Mouse (Mus musculus): Measurements from ENCODE around the gene Aldh2. TPM values are rescaled to one million over a fixed set of nuclear protein-coding genes. Genes with fewer than 3 reads are reported as not detected.

Gene Aldh2
- polyA plus RNA-seq (2017; shearing (Covaris generic)): 19.2 TPM

DNA sequence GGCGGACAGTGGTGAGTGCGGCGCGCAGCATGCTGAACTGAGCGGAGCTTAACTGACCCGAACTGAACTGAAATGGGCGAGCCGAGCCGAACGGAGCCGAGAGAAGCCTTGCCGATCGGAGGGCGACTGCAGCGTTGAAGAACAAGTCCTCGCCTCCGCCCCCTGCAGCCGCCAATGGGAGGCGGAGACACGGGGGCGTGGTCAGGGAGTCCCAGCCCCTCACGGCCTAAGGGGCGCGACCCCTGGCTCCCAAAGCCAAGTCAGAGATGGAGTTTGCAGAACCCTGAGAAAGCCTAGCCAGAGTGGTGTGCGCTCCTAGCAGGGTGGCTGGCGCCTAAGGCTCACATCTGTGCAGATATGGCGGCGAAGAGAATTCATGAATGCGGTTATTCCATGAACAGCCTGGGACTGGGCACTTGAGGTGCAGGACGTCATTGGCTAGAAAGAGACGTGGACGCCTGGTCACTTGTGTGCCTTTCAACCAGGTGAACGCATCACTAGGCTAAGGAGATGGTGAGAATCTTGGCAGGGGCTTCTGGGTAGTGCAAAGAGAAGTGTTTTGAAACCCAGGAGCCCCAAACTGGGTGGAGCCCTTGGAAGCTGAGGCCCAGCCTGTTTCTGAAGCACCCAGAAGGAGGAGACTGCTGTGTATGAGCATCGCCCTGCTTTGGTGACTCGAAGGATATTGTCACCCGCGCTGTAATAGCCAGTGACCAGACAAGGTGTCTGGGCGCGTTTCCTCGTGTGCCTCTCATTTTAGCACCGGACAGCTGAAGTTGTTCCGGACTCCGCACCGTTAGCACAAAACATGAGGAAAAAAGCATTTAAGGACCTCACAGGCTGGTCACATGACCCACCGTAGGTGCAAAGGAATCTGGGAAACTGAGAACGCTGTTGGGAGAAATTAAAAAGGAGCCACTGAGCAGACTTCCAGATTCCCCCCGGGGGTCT, at the start of gene Aldh2:
Gene Aldh2 (minus strand): TSS at position 374 of the 951 bp plus-strand sequence.

GRCm38 (mm10) chr5:121618592-121619513, 25.2 kb upstream of the Aldh2 start, which contains the start of gene Acad12:
TSS of gene Acad12 (minus strand) at chr5:121618938.

DNA sequence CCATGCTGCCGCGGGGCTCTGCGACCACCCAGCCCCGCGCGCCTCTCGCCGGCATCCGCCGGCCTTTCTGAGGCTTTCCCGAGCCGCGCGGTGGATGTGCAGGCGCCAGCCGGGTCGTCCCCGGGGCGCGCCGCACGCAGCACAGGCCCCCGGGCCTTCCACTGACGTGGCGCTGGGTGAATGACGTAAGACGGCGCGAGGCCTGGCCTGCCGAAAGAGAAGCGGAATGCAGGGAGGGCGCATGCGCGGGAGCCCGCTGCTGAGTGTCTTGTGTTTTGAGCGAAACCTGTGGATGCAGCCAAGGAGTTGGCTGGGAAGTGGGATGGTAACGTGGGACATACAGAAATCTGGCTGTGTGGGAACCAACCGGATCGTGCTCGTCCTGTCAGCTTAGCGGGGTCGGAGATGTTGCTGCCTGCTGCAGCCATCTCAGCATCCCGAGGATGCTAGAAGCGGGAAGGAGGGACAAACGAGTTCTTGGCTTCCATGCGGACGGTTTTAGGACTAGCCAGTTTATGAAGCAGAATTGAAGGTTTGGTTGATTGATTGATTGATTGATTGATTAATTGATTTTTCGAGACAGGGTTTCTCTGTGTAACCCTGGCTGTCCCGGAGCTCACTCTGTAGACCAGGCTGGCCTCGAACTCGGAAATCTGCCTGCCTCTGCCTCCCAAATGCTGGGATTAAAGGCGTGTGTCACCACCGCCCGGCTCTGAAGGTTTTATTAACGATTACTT, 47.7 kb downstream of the Aldh2 start, which contains the start of gene Mapkapk5:
Gene Mapkapk5 (minus strand): TSS at position 113 of the 737 bp plus-strand sequence.

GRCm38 (mm10) chr5:121544910-121545792, 48.5 kb downstream of the Aldh2 start, which contains the start of the genes Adam1a and Gm42878:
TSS of gene Adam1a (minus strand) at chr5:121545482.
TSS of gene Gm42878 (minus strand) at chr5:121545482.

Other genes starting within 250 kb of the Aldh2 start
- gene Trafd1, start 208.2 kb downstream of the Aldh2 start, polyA plus RNA-seq (2017; shearing (Covaris generic)): 62.0 TPM
- 50.2 TPM for gene Naa25, start 195.9 kb downstream of the Aldh2 start, polyA plus RNA-seq (2017; shearing (Covaris generic))
- gene Tmem116, start 141.9 kb downstream of the Aldh2 start, polyA plus RNA-seq (2017; shearing (Covaris generic)): 1.9 TPM
- gene Erp29, start 141.3 kb downstream of the Aldh2 start, polyA plus RNA-seq (2017; shearing (Covaris generic)): 63.0 TPM
- gene Adam1b, start 90.4 kb downstream of the Aldh2 start, polyA plus RNA-seq (2017; shearing (Covaris generic)): not detected
- 0.88 TPM for gene Adam1a, start 48.3 kb downstream of the Aldh2 start, polyA plus RNA-seq (2017; shearing (Covaris generic))
- not detected for gene Gm42878, start 48.3 kb downstream of the Aldh2 start, polyA plus RNA-seq (2017; shearing (Covaris generic))
- gene Mapkapk5, start 47.9 kb downstream of the Aldh2 start, polyA plus RNA-seq (2017; shearing (Covaris generic)): 17.2 TPM
- 2.5 TPM for gene Acad12, start 25.1 kb upstream of the Aldh2 start, polyA plus RNA-seq (2017; shearing (Covaris generic))
- gene Acad10, start 66.7 kb upstream of the Aldh2 start, polyA plus RNA-seq (2017; shearing (Covaris generic)): 12.1 TPM
- gene Brap, start 66.7 kb upstream of the Aldh2 start, polyA plus RNA-seq (2017; shearing (Covaris generic)): 6.8 TPM
- 13.1 TPM for gene Atxn2, start 117.5 kb upstream of the Aldh2 start, polyA plus RNA-seq (2017; shearing (Covaris generic))
- gene Sh2b3, start 243.8 kb upstream of the Aldh2 start, polyA plus RNA-seq (2017; shearing (Covaris generic)): 8.5 TPM